Mouse (Mus musculus): ENCODE data around the gene Pcbp2. TPM values are rescaled to one million over a fixed set of nuclear protein-coding genes. Genes with fewer than 3 reads are reported as not detected.

The Pcbp2 gene
- total RNA-seq, 1 experiment from 2014 or later = 349 TPM

DNA sequence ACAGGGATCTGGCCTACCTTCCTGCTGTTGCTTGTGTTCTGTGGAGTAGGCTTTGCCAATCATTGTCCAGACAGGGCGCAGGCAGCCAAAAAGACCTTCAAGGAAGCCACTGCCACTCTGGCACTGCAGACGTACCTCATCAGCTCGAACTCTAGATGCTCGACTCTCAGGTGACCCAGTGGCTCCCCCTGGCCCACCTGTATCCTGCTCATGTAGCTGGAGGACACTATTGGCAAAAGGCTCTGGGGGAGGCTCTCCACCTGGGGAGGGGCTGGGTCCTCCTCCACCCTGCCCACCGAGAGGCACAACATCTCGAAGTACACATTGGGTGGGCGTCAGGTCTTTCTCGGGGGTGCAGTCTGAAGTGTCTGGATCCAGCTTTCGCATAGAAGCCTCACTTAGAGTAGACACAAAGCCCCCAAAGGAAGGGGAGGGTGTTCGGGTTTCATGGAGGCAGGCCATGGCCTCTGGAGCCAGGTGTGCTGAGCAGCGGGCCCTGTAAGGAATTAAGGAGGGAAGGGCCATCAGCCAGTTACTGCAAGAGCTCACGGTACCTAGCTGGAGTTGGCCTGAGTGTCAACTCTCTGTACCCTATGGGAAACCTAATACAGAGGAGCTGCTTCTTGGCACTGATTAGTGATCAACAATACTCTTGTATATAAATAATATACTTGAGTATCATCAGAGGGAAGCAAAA lies 34.9 kb downstream of the Pcbp2 start:
- ATAC-seq (replicated peaks; ENCODE audit: low read depth, poor library complexity, severe bottlenecking) = no peak

GRCm38 (mm10) chr15:102505770-102506463 lies 35.6 kb downstream of the Pcbp2 start:
- ATAC-seq (replicated peaks; ENCODE audit: low read depth, poor library complexity, severe bottlenecking) = no peak

DNA sequence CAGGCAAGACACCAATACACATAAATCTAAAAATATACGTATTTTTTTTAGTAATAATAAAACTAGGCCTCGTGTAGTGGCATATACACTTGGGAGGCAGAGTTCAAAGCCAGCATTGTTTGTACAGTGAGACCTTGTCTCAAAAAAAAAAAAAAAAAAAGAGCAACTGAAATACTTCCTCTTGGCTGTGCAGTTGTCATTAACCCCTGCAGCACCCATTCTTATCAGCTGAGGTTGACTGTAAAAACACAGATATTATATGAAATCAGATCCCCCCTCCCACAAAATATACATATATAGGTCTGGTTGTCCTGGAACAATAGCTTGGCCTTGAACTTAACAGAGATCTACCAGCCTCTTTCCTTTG lies 36.1 kb downstream of the Pcbp2 start:
- ATAC-seq (replicated peaks; ENCODE audit: low read depth, poor library complexity, severe bottlenecking) = no peak

- no peak for ATAC-seq (replicated peaks; ENCODE audit: low read depth, poor library complexity, severe bottlenecking)
These were observed 36.5 kb downstream of the Pcbp2 start for GRCm38 (mm10) chr15:102506864-102507263.

GRCm38 (mm10) chr15:102507561-102507960 lies 37.2 kb downstream of the Pcbp2 start:
- no peak for ATAC-seq (replicated peaks; ENCODE audit: low read depth, poor library complexity, severe bottlenecking)

DNA sequence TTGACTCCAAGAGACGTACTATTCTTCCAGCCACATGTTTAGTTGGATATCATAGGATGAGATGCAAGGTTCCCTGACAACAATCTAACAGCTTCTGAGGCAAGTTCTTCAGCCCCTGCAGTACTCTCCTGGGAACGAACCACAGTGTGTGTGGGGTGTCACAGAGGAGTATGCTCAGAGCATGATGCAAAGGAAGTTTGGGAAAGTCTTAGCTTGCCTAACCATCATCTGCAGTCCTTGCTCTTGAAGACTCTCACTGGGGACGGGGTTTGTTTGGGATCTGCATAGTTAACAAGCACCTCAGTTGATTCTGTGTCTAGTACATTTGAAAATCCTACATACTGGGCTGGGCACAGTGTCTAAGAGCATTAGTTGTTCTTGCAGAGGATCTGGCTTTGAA lies 38.0 kb downstream of the Pcbp2 start:
- no peak for ATAC-seq (replicated peaks; ENCODE audit: low read depth, poor library complexity, severe bottlenecking)

DNA sequence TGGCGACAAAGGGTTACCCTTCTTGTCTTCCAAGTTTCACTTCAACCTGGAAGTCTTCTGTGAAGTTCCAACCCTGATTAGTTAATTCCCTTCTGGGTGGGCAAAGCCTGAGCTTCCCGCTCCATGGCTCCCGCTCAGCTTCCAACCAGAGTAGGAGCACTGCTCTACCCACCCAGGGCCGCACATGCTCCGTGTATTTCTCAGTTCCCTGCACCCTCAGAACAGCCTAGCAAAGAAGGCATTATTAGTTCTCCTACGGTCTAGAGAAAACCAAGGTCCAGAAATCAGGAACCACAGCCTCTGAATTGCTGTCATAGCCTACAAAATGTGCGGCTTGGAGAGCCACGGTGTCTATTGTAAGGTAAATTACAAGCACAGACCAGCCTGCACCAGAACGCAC lies 39.8 kb downstream of the Pcbp2 start:
- peak; percentile 24; the same call in 1 of the 2 replicates for ATAC-seq (replicated peaks; ENCODE audit: low read depth, poor library complexity, severe bottlenecking)

GRCm38 (mm10) chr15:102510590-102511284 lies 40.4 kb downstream of the Pcbp2 start:
- peak; percentile 90 for ATAC-seq (replicated peaks; ENCODE audit: low read depth, poor library complexity, severe bottlenecking)

GRCm38 (mm10) chr15:102511285-102511833 lies 41.0 kb downstream of the Pcbp2 start:
- ATAC-seq (replicated peaks; ENCODE audit: low read depth, poor library complexity, severe bottlenecking) = no peak

- no peak for ATAC-seq (replicated peaks; ENCODE audit: low read depth, poor library complexity, severe bottlenecking)
These were observed 41.7 kb downstream of the Pcbp2 start for GRCm38 (mm10) chr15:102512010-102512409.

GRCm38 (mm10) chr15:102512471-102512870 lies 42.1 kb downstream of the Pcbp2 start:
- no peak for ATAC-seq (replicated peaks; ENCODE audit: low read depth, poor library complexity, severe bottlenecking)

- ATAC-seq (replicated peaks; ENCODE audit: low read depth, poor library complexity, severe bottlenecking) = no peak
These were observed 42.7 kb downstream of the Pcbp2 start for GRCm38 (mm10) chr15:102513004-102513403.

- no peak for ATAC-seq (replicated peaks; ENCODE audit: low read depth, poor library complexity, severe bottlenecking)
These were observed 44.9 kb downstream of the Pcbp2 start for GRCm38 (mm10) chr15:102515261-102515660.

- no peak for ATAC-seq (replicated peaks; ENCODE audit: low read depth, poor library complexity, severe bottlenecking)
These were observed 45.5 kb downstream of the Pcbp2 start for GRCm38 (mm10) chr15:102515791-102516190.

- no peak for ATAC-seq (replicated peaks; ENCODE audit: low read depth, poor library complexity, severe bottlenecking)
These were observed 46.0 kb downstream of the Pcbp2 start for GRCm38 (mm10) chr15:102516293-102516692.

GRCm38 (mm10) chr15:102516728-102517404 lies 46.5 kb downstream of the Pcbp2 start, which contains the start of gene Map3k12:
TSS of gene Map3k12 (minus strand) at chr15:102517064.
- no peak for ATAC-seq (replicated peaks; ENCODE audit: low read depth, poor library complexity, severe bottlenecking)

DNA sequence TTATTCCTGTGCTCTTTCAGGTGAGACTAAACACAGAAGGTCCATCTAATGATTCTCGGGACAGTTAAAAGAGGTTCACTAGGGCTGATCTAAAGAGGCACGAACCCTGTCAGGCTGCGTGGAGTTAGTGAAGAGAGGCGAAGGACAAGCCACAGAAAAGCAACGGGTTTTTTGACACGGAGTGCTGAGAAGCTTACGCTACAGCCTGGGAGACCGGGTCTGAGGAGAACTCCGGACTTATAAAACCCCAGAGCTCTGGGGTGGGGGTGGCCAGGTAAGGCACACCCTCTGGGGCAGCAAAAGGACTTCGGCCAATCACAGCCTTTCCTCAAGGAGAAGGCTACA lies 47.3 kb downstream of the Pcbp2 start:
- ATAC-seq (replicated peaks; ENCODE audit: low read depth, poor library complexity, severe bottlenecking) = no peak

DNA sequence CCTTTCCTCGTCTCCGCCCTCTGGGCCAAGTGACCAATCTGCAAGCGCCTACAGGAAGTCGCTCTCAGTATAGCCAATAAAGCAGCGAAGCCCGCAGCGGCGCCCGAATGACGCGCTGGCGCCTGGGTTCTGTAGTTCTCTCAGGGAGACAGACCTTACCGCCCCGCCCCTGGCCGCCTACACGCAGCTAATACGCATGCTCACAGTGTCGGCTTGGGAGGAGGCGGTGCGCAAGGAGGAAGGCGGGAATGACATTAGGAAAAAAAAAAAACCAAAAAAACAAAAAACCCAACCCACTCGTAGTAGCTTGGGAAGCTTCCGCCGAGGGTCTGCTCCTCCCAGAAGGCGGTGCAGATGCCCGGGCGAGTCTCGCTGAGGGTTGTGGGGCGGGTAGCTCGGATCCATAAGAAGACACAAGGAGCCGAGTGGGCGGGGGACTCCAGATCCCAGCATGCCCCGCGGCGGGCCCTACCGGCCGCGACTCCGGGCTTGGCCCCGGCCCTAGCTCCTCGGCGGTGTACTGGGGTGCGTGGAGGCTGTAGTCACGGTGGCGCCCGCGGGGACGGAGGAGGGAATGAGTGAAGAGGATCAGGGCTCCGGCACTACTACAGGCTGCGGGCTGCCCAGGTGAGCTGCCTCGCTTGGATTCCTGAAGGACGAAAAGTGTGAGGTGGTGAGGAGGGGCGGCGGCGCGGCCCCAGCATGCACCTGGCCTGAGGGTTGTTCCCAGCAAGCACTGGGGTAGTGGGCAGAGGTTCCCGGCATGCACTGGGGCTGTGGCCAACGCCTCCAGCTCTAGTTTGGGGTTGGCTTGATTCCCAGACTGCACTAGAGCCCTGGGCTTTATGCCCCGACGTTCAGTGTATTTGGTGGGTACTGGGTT lies 47.9 kb downstream of the Pcbp2 start, which contains the start of gene Tarbp2:
Tarbp2 (plus strand) TSS at position 217 of the 883 bp plus-strand sequence.
- ATAC-seq (replicated peaks; ENCODE audit: low read depth, poor library complexity, severe bottlenecking) = peak; percentile 80

DNA sequence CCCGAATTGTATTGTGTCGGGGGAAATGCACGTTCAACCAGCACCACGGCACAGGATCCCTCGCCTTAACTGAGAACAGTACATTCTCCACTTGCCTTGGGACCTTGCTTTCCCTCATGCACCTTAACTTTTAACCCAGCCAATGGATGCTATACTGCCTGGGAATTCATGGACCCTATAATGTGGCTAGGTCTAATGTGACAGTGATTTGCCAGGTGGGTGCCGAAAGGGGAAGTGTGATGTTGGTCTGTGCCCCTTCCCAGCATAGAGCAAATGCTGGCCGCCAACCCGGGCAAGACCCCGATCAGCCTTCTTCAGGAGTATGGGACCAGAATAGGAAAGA lies 48.5 kb downstream of the Pcbp2 start:
- ATAC-seq (replicated peaks; ENCODE audit: low read depth, poor library complexity, severe bottlenecking) = no peak

Data from common myeloid progenitor, adult 5-6 weeks (primary cell).